Mouse (Mus musculus) ES-E14 (cell line): ENCODE measurements around the gene Znrf3.

Source experiments
- HCFC1 ChIP-seq: IDR thresholded peaks from 2 replicates; pipeline ENCODE4 v1.6.1; 2012; ENCODE audit warnings: low read length, inconsistent platforms, borderline replicate concordance; ENCODE audit not compliant: insufficient read depth
- ZNF384 ChIP-seq: IDR thresholded peaks from 2 replicates; pipeline ENCODE4 v1.6.1; 2012; ENCODE audit warnings: low read depth, low read length, inconsistent platforms

GRCm38 (mm10) chr11:5297148-5298006 is 147.3 kb downstream of the Znrf3 start:
- TF ChIP-seq ZNF384 (no peak), HCFC1 (no peak)
